Mouse (Mus musculus) retina, embryonic 14.5 days (tissue): ENCODE results near the gene Nxpe5.
A peak's percentile ranks its signal among the peaks of the same experiment; 100 is the strongest.
"Not testable (repeated sequence)": the region's sequence is repeated elsewhere in the genome, so short reads cannot be mapped to it uniquely, and the experiment has no call there.

Source experiments
- DNase-seq: peaks from one replicate; pipeline ENCODE4 v3.0.0-alpha.2; 2015; ENCODE audit warnings: low spot score

The Nxpe5 gene

GRCm38 (mm10) chr5:138225700-138226099 is at the start of gene Nxpe5:
Gene Nxpe5, plus strand, starts transcription at chr5:138225898.
- DNase-seq, result no peak

GRCm38 (mm10) chr5:138186950-138187638 is 38.6 kb upstream of the Nxpe5 start, which contains the start of the genes Taf6 and Cnpy4:
Gene Taf6, minus strand, starts transcription at chr5:138187451.
Gene Cnpy4, plus strand, starts transcription at chr5:138187485.
- peak; percentile 95 for DNase-seq

- peak; percentile 85 for DNase-seq
These were observed 37.9 kb upstream of the Nxpe5 start for GRCm38 (mm10) chr5:138187661-138188306.

GRCm38 (mm10) chr5:138193771-138194727 is 31.6 kb upstream of the Nxpe5 start, which contains the start of gene Mblac1:
Gene Mblac1, plus strand, starts transcription at chr5:138194314.
- peak; percentile 92 for DNase-seq

GRCm38 (mm10) chr5:138194755-138195345 is 30.8 kb upstream of the Nxpe5 start:
- peak; percentile 50 for DNase-seq

GRCm38 (mm10) chr5:138195463-138195862 is 30.2 kb upstream of the Nxpe5 start:
- DNase-seq, result no peak

GRCm38 (mm10) chr5:138199576-138199975 is 26.1 kb upstream of the Nxpe5 start:
- DNase-seq, result peak; percentile 37

GRCm38 (mm10) chr5:138202086-138202485 is 23.6 kb upstream of the Nxpe5 start:
- no peak for DNase-seq

- no peak for DNase-seq
These were observed 18.4 kb upstream of the Nxpe5 start for GRCm38 (mm10) chr5:138207253-138207652.

- DNase-seq, result no peak
These were observed 17.8 kb upstream of the Nxpe5 start for GRCm38 (mm10) chr5:138207873-138208272.

- DNase-seq, result not testable (repeated sequence)
These were observed 9.1 kb upstream of the Nxpe5 start for GRCm38 (mm10) chr5:138216632-138217031.

- no peak for DNase-seq
These were observed 5.8 kb upstream of the Nxpe5 start for GRCm38 (mm10) chr5:138219864-138220263.

GRCm38 (mm10) chr5:138222111-138222510 is 3.6 kb upstream of the Nxpe5 start:
- peak; percentile 89 for DNase-seq

- no peak for DNase-seq
These were observed 2.4 kb upstream of the Nxpe5 start for GRCm38 (mm10) chr5:138223287-138223686.

GRCm38 (mm10) chr5:138226491-138226890 is 793 bp downstream of the Nxpe5 start:
- DNase-seq, result no peak

GRCm38 (mm10) chr5:138227367-138227766 is 1.7 kb downstream of the Nxpe5 start:
- no peak for DNase-seq

- DNase-seq, result peak; percentile 38
These were observed 2.3 kb downstream of the Nxpe5 start for GRCm38 (mm10) chr5:138228026-138228425.

GRCm38 (mm10) chr5:138229511-138229910 is 3.8 kb downstream of the Nxpe5 start:
- DNase-seq, result no peak

GRCm38 (mm10) chr5:138233778-138234177 is 8.1 kb downstream of the Nxpe5 start:
- DNase-seq, result no peak

GRCm38 (mm10) chr5:138234224-138234623 is 8.5 kb downstream of the Nxpe5 start:
- DNase-seq, result no peak

- no peak for DNase-seq
These were observed 15.8 kb downstream of the Nxpe5 start for GRCm38 (mm10) chr5:138241511-138241910.

- no peak for DNase-seq
These were observed 25.4 kb downstream of the Nxpe5 start for GRCm38 (mm10) chr5:138251144-138251543.
